Mouse (Mus musculus) neutrophil, adult 65 days (primary cell): ENCODE measurements around the gene Olfr1315-ps1. TPM values are rescaled to one million over a fixed set of nuclear protein-coding genes. Genes with fewer than 3 reads are reported as not detected.

Experiments used
- total RNA-seq: library from RNA; stranded (reverse); gene quantifications from 2 replicates; pipeline ENCODE4 v1.2.4, GENCODE M21; 2023

Olfr1315-ps1 gene
- total RNA-seq, result not detected in 2 replicates

GRCm38 (mm10) chr2:112115340-112115739 is at the start of gene Olfr1315-ps1:
Gene Olfr1315-ps1 (minus strand): TSS chr2:112115440.

GRCm38 (mm10) chr2:112153898-112154297 is 38.7 kb upstream of the Olfr1315-ps1 start, which contains the start of gene Olfr1318:
Gene Olfr1318 (plus strand): TSS chr2:112154198.

GRCm38 (mm10) chr2:112140029-112140428 is 24.8 kb upstream of the Olfr1315-ps1 start, which contains the start of gene Olfr1317:
Gene Olfr1317 (plus strand): TSS chr2:112140329.

GRCm38 (mm10) chr2:112134877-112135276 is 19.6 kb upstream of the Olfr1315-ps1 start, which contains the start of gene Olfr1316:
Gene Olfr1316 (minus strand): TSS chr2:112134977.

GRCm38 (mm10) chr2:112096681-112097080 is 18.6 kb downstream of the Olfr1315-ps1 start, which contains the start of gene Olfr1314:
Gene Olfr1314 (minus strand): TSS chr2:112096781.

GRCm38 (mm10) chr2:112077743-112078142 is 37.5 kb downstream of the Olfr1315-ps1 start, which contains the start of gene Olfr1313:
Gene Olfr1313 (minus strand): TSS chr2:112077843.

Other genes starting within 250 kb of the Olfr1315-ps1 start
- not detected in 2 replicates for gene Olfr1305, start 238.3 kb downstream of the Olfr1315-ps1 start, total RNA-seq
- gene Olfr1306, start 199.2 kb downstream of the Olfr1315-ps1 start, total RNA-seq, result not detected in 2 replicates
- 0.06 and 0.09 TPM in 2 replicates for gene Olfr1307, start 166.0 kb downstream of the Olfr1315-ps1 start, total RNA-seq
- gene Olfr1308, start 150.5 kb downstream of the Olfr1315-ps1 start, total RNA-seq, result not detected in 2 replicates
- not detected in 2 replicates for gene Olfr1309, start 125.2 kb downstream of the Olfr1315-ps1 start, total RNA-seq
- gene Olfr1310, start 102.7 kb downstream of the Olfr1315-ps1 start, total RNA-seq, result not detected in 2 replicates
- gene Olfr1311, start 91.0 kb downstream of the Olfr1315-ps1 start, total RNA-seq, result not detected in 2 replicates
- not detected in 2 replicates for gene Olfr1312, start 65.2 kb downstream of the Olfr1315-ps1 start, total RNA-seq
- gene Olfr1313, start 37.6 kb downstream of the Olfr1315-ps1 start, total RNA-seq, result not detected in 2 replicates
- not detected in 2 replicates for gene Olfr1314, start 18.7 kb downstream of the Olfr1315-ps1 start, total RNA-seq
- gene Olfr1316, start 19.5 kb upstream of the Olfr1315-ps1 start, total RNA-seq, result not detected in 2 replicates
- not detected in 2 replicates for gene Olfr1317, start 24.9 kb upstream of the Olfr1315-ps1 start, total RNA-seq
- not detected in 2 replicates for gene Olfr1318, start 38.8 kb upstream of the Olfr1315-ps1 start, total RNA-seq
- gene Lpcat4, start 124.0 kb upstream of the Olfr1315-ps1 start, total RNA-seq, result 87.0 and 113 TPM in 2 replicates
- not detected in 2 replicates for gene Nutm1, start 143.9 kb upstream of the Olfr1315-ps1 start, total RNA-seq
- gene Nop10, start 146.5 kb upstream of the Olfr1315-ps1 start, total RNA-seq, result 13.9 and 14.8 TPM in 2 replicates
- gene Slc12a6, start 150.4 kb upstream of the Olfr1315-ps1 start, total RNA-seq, result 187 and 220 TPM in 2 replicates
- not detected in 2 replicates for gene Gm21985, start 150.9 kb upstream of the Olfr1315-ps1 start, total RNA-seq